Mouse (Mus musculus) kidney, adult 11 months (tissue): ENCODE measurements at regions not wholly inside any gene's neighbourhood (a gene's known extent, or its start where the extent isn't known, plus 50 kb on each side); places are given as distances from the start of the nearest gene placed in this dataset.

Experiments used
- DNase-seq: peaks from one replicate; pipeline ENCODE4 v3.0.0; 2022

GRCm38 (mm10) chr15:30029257-30029899, 143.0 kb upstream of the Ctnnd2 start:
- DNase-seq, result peak; percentile 12

GRCm38 (mm10) chr15:30035367-30035766, 137.0 kb upstream of the Ctnnd2 start:
- no peak for DNase-seq

GRCm38 (mm10) chr15:30050851-30051250, 121.5 kb upstream of the Ctnnd2 start:
- no peak for DNase-seq

- no peak for DNase-seq
Observed at GRCm38 (mm10) chr15:30059808-30060207, 112.6 kb upstream of the Ctnnd2 start.

- no peak for DNase-seq
Observed at GRCm38 (mm10) chr15:30060505-30061342, 111.7 kb upstream of the Ctnnd2 start.

GRCm38 (mm10) chr15:30071668-30072067, 100.7 kb upstream of the Ctnnd2 start:
- no peak for DNase-seq

GRCm38 (mm10) chr15:30072301-30072700, 100.1 kb upstream of the Ctnnd2 start:
- DNase-seq, result no peak

GRCm38 (mm10) chr15:30087120-30087519, 85.3 kb upstream of the Ctnnd2 start:
- DNase-seq, result no peak

GRCm38 (mm10) chr15:30122061-30122460, 50.3 kb upstream of the Ctnnd2 start:
- DNase-seq, result no peak
